Comparison of ENCODE assay signal across 10 mouse cellular contexts in genomic region chrX:136067201-136067991, GRCm38 (mm10). TPM values are rescaled to one million over a fixed set of nuclear protein-coding genes. Genes with fewer than 3 reads are reported as not detected.
DNase-seq lines count a peak whose midpoint lies in the region; ATAC-seq lines count a peak whose summit lies in the region.
"Not testable (repeated sequence)": the region's sequence is repeated elsewhere in the genome, so short reads cannot be mapped to it uniquely, and the experiment has no call there.
"Had no signal": no experiment of that assay in that cellular context is flagged by ENCODE, and none has a peak within 500 bp of the region (broad histone marks: within the 10 kb centered on the region; RNA-seq: fewer than 3 reads in every experiment).

No protein-coding gene starts in this region.

- intact Hi-C loops in left cerebral cortex, postnatal 4 days (cut with DNase I) = not testable (repeated sequence)

- not testable (repeated sequence) for H3K9ac ChIP-seq in kidney, embryonic 14.5 days (ENCODE audit: low read depth, low read length)

- H3K4me3 ChIP-seq in heart, embryonic 10.5 days = peak overlapping the region; percentile 52
- H3K4me3 ChIP-seq in kidney, embryonic 14.5 days (ENCODE audit: low read length) = peak overlapping the region; percentile 32

- H3K36me3 ChIP-seq in heart, embryonic 10.5 days; kidney, embryonic 14.5 days (ENCODE audit: control insufficient read depth, insufficient read depth, low read length): not testable (repeated sequence)

- H3K27ac ChIP-seq in heart, embryonic 10.5 days; kidney, embryonic 14.5 days (ENCODE audit: low read depth, low read length): not testable (repeated sequence)

- H3K4me1 ChIP-seq in heart, embryonic 10.5 days; kidney, embryonic 14.5 days (ENCODE audit: control insufficient read depth, insufficient read depth, low read length): not testable (repeated sequence)

- DNase-seq in brain, embryonic 18.5 days (ENCODE audit: low read depth, low spot score) = peak; percentile 43
- DNase-seq in embryo, embryonic 9.5 days (ENCODE audit: extremely low spot score) = peak; percentile 53
- DNase-seq in heart, embryonic 10.5 days (ENCODE audit: low spot score) = not testable (repeated sequence)
- peak; percentile 55 for DNase-seq in left cerebral cortex, postnatal 4 days
- peak; percentile 59 for DNase-seq in mesoderm, embryonic 11.5 days (ENCODE audit: low read depth, low spot score)
- DNase-seq in right cerebral cortex, adult 2 months (ENCODE audit: low spot score in 2 of 2) = peak; percentile 5 to 22

- not testable (repeated sequence) for H3K9me3 ChIP-seq in heart, embryonic 10.5 days; kidney, embryonic 14.5 days (ENCODE audit: control insufficient read depth, low read length)

- peak overlapping the region; percentile 35 for H3K4me2 ChIP-seq in kidney, embryonic 14.5 days (replicated peaks; ENCODE audit: low read depth, low read length)

- H3K27me3 ChIP-seq in heart, embryonic 10.5 days (ENCODE audit: insufficient read depth, poor library complexity, severe bottlenecking); kidney, embryonic 14.5 days (ENCODE audit: control insufficient read depth, insufficient read depth, low read length): not testable (repeated sequence)

- 7% methylated on average over 14 of the region's 48 CpGs for WGBS in heart, embryonic 10.5 days
- 31% methylated on average over 22 of the region's 48 CpGs for WGBS in kidney, embryonic 14.5 days

- ATAC-seq in kidney, embryonic 14.5 days (ENCODE audit: low FRiP score, low TSS enrichment) = peak; percentile 78

RNA-seq across cellular contexts. Expression of gene Bex2, which starts 0.6 kb away (rescaled TPM):
- polyA plus RNA-seq in heart, embryonic 10.5 days (2016; fragmentation: Nextera tagmentation; extraction: Ambion mirVana) = 83.6 and 197 TPM in 2 replicates
- 78.7 and 89.3 TPM in 2 replicates for polyA plus RNA-seq in kidney, embryonic 14.5 days (2014; fragmentation: Nextera tagmentation; extraction: Ambion mirVana)
- 100 to 1,000 TPM; 345 to 394 TPM for total RNA-seq in left cerebral cortex, postnatal 4 days (2021)
- total RNA-seq: heart, postnatal 36 days; neutrophil, adult 5-6 weeks had no signal

RNA-seq across cellular contexts. Expression of gene Nxf3, which starts 17.7 kb away (rescaled TPM):
- polyA plus RNA-seq in heart, embryonic 10.5 days (2016; fragmentation: Nextera tagmentation; extraction: Ambion mirVana) = 0.39 and 0.43 TPM in 2 replicates
- polyA plus RNA-seq in kidney, embryonic 14.5 days (2014; fragmentation: Nextera tagmentation; extraction: Ambion mirVana) = not detected in 2 replicates
- under 1 TPM in 1 of 2 experiments, not detected in 1; 0.12 TPM for total RNA-seq in left cerebral cortex, postnatal 4 days (2021)
- total RNA-seq: adrenal gland, adult 18-20 months; neutrophil, adult 5-6 weeks had no signal

RNA-seq across cellular contexts. Expression of gene Arxes1, which starts 34.2 kb away (rescaled TPM):
- polyA plus RNA-seq in heart, embryonic 10.5 days (2016; fragmentation: Nextera tagmentation; extraction: Ambion mirVana) = 32.3 and 46.8 TPM in 2 replicates
- polyA plus RNA-seq in kidney, embryonic 14.5 days (2014; fragmentation: Nextera tagmentation; extraction: Ambion mirVana) = 41.3 and 44.6 TPM in 2 replicates
- 10 to 100 TPM; 85.5 to 86.7 TPM for total RNA-seq in left cerebral cortex, postnatal 4 days (2021)
- total RNA-seq: neutrophil, adult 5-6 weeks had no signal
